ENCODE assay signal across 19 mouse cellular contexts in the genomic region with DNA sequence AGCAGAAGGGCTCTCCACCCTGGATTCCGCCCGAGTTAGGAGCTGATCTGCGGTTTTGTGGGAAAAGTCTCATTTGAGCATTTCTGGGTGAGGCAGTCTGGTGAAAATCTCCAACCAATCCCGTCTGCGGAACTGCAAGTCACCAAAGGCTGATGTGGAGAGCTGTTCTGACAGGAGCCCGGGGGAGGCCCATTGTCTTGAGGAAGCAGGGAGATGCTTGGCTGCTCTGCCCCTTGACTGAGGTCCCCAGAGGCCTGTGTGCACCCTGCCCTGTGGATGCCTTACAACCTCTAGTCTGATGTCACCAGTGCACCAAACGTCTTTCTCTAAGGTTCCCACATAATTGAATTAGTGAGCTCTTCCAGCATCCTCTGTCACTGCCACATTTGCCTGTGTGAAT. TPM values are rescaled to one million over a fixed set of nuclear protein-coding genes. Genes with fewer than 3 reads are reported as not detected.
A peak's percentile ranks its signal among the peaks of the same experiment; 100 is the strongest.
DNase-seq lines count a peak whose midpoint lies in the region; ATAC-seq and TF ChIP-seq lines count a peak whose summit lies in the region.
"Had no signal": no experiment of that assay in that cellular context is flagged by ENCODE, and none has a peak within 500 bp of the region (broad histone marks: within the 10 kb centered on the region; RNA-seq: fewer than 3 reads in every experiment).

No protein-coding gene starts in this region.

- DNase-seq in kidney, postnatal 14 days = no peak
- DNase-seq in midbrain, embryonic 14.5 days = peak; percentile 11
- no peak for DNase-seq in midbrain, postnatal 0 days (ENCODE audit: low spot score)
- no peak for DNase-seq in liver, embryonic 11.5 days (ENCODE audit: low spot score)
- DNase-seq: adrenal gland, postnatal 14 days; cerebellum, adult 18-20 months; cerebellum, adult 9-11 months; gastrocnemius, postnatal 10 days; heart, adult 2 months had no signal

- H3K9me3 ChIP-seq in kidney, embryonic 16.5 days (ENCODE audit: low read length) = no peaks in the 10 kb centered on the region
- no peaks in the 10 kb centered on the region for H3K9me3 ChIP-seq in midbrain, embryonic 14.5 days (ENCODE audit: control insufficient read depth, low read length)
- H3K9me3 ChIP-seq in midbrain, postnatal 0 days (ENCODE audit: low read length) = no peaks in the 10 kb centered on the region
- no peaks in the 10 kb centered on the region for H3K9me3 ChIP-seq in midbrain, embryonic 16.5 days (replicated peaks; ENCODE audit: control insufficient read depth, low read length, poor library complexity, severe bottlenecking)
- H3K9me3 ChIP-seq in liver, embryonic 11.5 days (ENCODE audit: control insufficient read depth, low read length) = no peaks in the 10 kb centered on the region
- no peaks in the 10 kb centered on the region for H3K9me3 ChIP-seq in forebrain, embryonic 12.5 days
- H3K9me3 ChIP-seq: heart, embryonic 12.5 days; hindbrain, embryonic 10.5 days had no signal

- no peak for TF ChIP-seq CTCF in midbrain, postnatal 0 days (IDR thresholded peaks at IDR 0.05)

- no peak overlapping the region for H3K27ac ChIP-seq in kidney, embryonic 16.5 days (ENCODE audit: low read length)
- H3K27ac ChIP-seq in midbrain, embryonic 14.5 days (replicated peaks; ENCODE audit: low read depth, low read length) = no peak overlapping the region
- no peak overlapping the region for H3K27ac ChIP-seq in midbrain, postnatal 0 days (ENCODE audit: low read depth, low read length)
- peak overlapping the region; percentile 28; the same call in 1 of the 2 replicates for H3K27ac ChIP-seq in midbrain, embryonic 16.5 days (ENCODE audit: low read length)
- no peak overlapping the region for H3K27ac ChIP-seq in liver, embryonic 11.5 days (ENCODE audit: low read depth, low read length)
- no peak overlapping the region for H3K27ac ChIP-seq in forebrain, embryonic 12.5 days
- H3K27ac ChIP-seq: heart, adult 2 months; hindbrain, embryonic 10.5 days; hindbrain, embryonic 14.5 days had no signal

- H3K4me3 ChIP-seq in kidney, embryonic 16.5 days (ENCODE audit: low read length) = no peak overlapping the region
- no peak overlapping the region for H3K4me3 ChIP-seq in midbrain, embryonic 14.5 days (replicated peaks; ENCODE audit: low read depth, low read length)
- H3K4me3 ChIP-seq in midbrain, postnatal 0 days (ENCODE audit: low read depth, low read length) = no peak overlapping the region
- no peak overlapping the region for H3K4me3 ChIP-seq in midbrain, embryonic 16.5 days (ENCODE audit: low read depth, low read length)
- no peak overlapping the region for H3K4me3 ChIP-seq in liver, embryonic 11.5 days (ENCODE audit: low read depth, low read length)
- H3K4me3 ChIP-seq in forebrain, embryonic 12.5 days (replicated peaks) = no peak overlapping the region
- H3K4me3 ChIP-seq: heart, adult 2 months; heart, embryonic 12.5 days; hindbrain, embryonic 10.5 days had no signal

- WGBS in kidney, embryonic 16.5 days = 56% methylated on average over 7 of the region's 7 CpGs
- 23% methylated on average over 7 of the region's 7 CpGs for WGBS in midbrain, embryonic 14.5 days
- 24% methylated on average over 7 of the region's 7 CpGs for WGBS in midbrain, postnatal 0 days
- WGBS in midbrain, embryonic 16.5 days = 35% methylated on average over 7 of the region's 7 CpGs
- 75% methylated on average over 7 of the region's 7 CpGs for WGBS in liver, embryonic 11.5 days
- 45% methylated on average over 7 of the region's 7 CpGs for whole genome bisulfite sequencing in forebrain, embryonic 12.5 days

- 0 out of 2 replicates have a peak, but pooled peaks have one; percentile 46 for ATAC-seq in kidney, embryonic 16.5 days (ENCODE audit: low FRiP score, low TSS enrichment)
- ATAC-seq in midbrain, embryonic 14.5 days (ENCODE audit: low FRiP score, low TSS enrichment) = no peak
- no peak for ATAC-seq in midbrain, postnatal 0 days (ENCODE audit: low FRiP score)
- 0 out of 2 replicates have a peak, but pooled peaks have one; percentile 28 for ATAC-seq in midbrain, embryonic 16.5 days
- no peak for ATAC-seq in liver, embryonic 11.5 days (replicated peaks; ENCODE audit: low FRiP score)
- no peak for ATAC-seq in forebrain, embryonic 12.5 days (ENCODE audit: low FRiP score)
- ATAC-seq: activated CD4-positive, CD25-positive, alpha-beta regulatory T cell, adult 4 months; CD4-positive, CD25-positive, alpha-beta regulatory T cell, adult 4 months; forebrain, embryonic 16.5 days; Patski had no signal

- H3K4me1 ChIP-seq in kidney, embryonic 16.5 days (ENCODE audit: insufficient read depth, low read length) = peaks cover 10% of the 10 kb centered on the region; the same call in 1 of the 2 replicates
- 0 out of 2 replicates have a peak, but pooled peaks cover 3% of the 10 kb centered on the region for H3K4me1 ChIP-seq in midbrain, embryonic 14.5 days (ENCODE audit: control insufficient read depth, insufficient read depth, low read length)
- H3K4me1 ChIP-seq in midbrain, postnatal 0 days (ENCODE audit: insufficient read depth, low read length) = no peaks in the 10 kb centered on the region
- 0 out of 2 replicates have a peak, but pooled peaks cover 4% of the 10 kb centered on the region for H3K4me1 ChIP-seq in midbrain, embryonic 16.5 days (ENCODE audit: control insufficient read depth, insufficient read depth, low read length)
- no peaks in the 10 kb centered on the region for H3K4me1 ChIP-seq in liver, embryonic 11.5 days (replicated peaks; ENCODE audit: control insufficient read depth, insufficient read depth, low read length)
- H3K4me1 ChIP-seq in forebrain, embryonic 12.5 days = peaks cover 5% of the 10 kb centered on the region; the same call in 1 of the 2 replicates
- H3K4me1 ChIP-seq: heart, embryonic 12.5 days had no signal

- H3K4me2 ChIP-seq in kidney, embryonic 16.5 days (replicated peaks; ENCODE audit: low read depth, low read length) = no peak overlapping the region
- no peak overlapping the region for H3K4me2 ChIP-seq in midbrain, embryonic 14.5 days (ENCODE audit: low read length)
- H3K4me2 ChIP-seq in midbrain, postnatal 0 days (ENCODE audit: low read depth, low read length, poor library complexity, severe bottlenecking) = no peak overlapping the region
- H3K4me2 ChIP-seq in midbrain, embryonic 16.5 days (ENCODE audit: low read length) = no peak overlapping the region
- no peak overlapping the region for H3K4me2 ChIP-seq in liver, embryonic 11.5 days
- no peak overlapping the region for H3K4me2 ChIP-seq in forebrain, embryonic 12.5 days
- H3K4me2 ChIP-seq: heart, embryonic 12.5 days; hindbrain, embryonic 14.5 days had no signal

- H3K36me3 ChIP-seq in kidney, embryonic 16.5 days (ENCODE audit: insufficient read depth, low read length) = no peaks in the 10 kb centered on the region
- no peaks in the 10 kb centered on the region for H3K36me3 ChIP-seq in midbrain, embryonic 14.5 days (ENCODE audit: control insufficient read depth, insufficient read depth, low read length)
- no peaks in the 10 kb centered on the region for H3K36me3 ChIP-seq in midbrain, postnatal 0 days (ENCODE audit: insufficient read depth, low read length)
- no peaks in the 10 kb centered on the region for H3K36me3 ChIP-seq in midbrain, embryonic 16.5 days (ENCODE audit: control insufficient read depth, insufficient read depth, low read length)
- H3K36me3 ChIP-seq in liver, embryonic 11.5 days (ENCODE audit: control insufficient read depth, insufficient read depth, low read length) = no peaks in the 10 kb centered on the region
- H3K36me3 ChIP-seq in forebrain, embryonic 12.5 days (replicated peaks) = no peaks in the 10 kb centered on the region
- H3K36me3 ChIP-seq: heart, embryonic 12.5 days; hindbrain, embryonic 10.5 days had no signal

- H3K9ac ChIP-seq in kidney, embryonic 16.5 days (replicated peaks; ENCODE audit: low read length) = no peak overlapping the region
- H3K9ac ChIP-seq in midbrain, embryonic 14.5 days (replicated peaks; ENCODE audit: low read length) = no peak overlapping the region
- no peak overlapping the region for H3K9ac ChIP-seq in midbrain, postnatal 0 days (replicated peaks; ENCODE audit: low read length, poor library complexity, severe bottlenecking)
- H3K9ac ChIP-seq in midbrain, embryonic 16.5 days (ENCODE audit: low read depth, low read length) = no peak overlapping the region
- no peak overlapping the region for H3K9ac ChIP-seq in liver, embryonic 11.5 days (ENCODE audit: low read depth, low read length)
- no peak overlapping the region for H3K9ac ChIP-seq in forebrain, embryonic 12.5 days
- H3K9ac ChIP-seq: heart, embryonic 12.5 days; hindbrain, embryonic 14.5 days had no signal

- no peaks in the 10 kb centered on the region for H3K27me3 ChIP-seq in kidney, embryonic 16.5 days (ENCODE audit: insufficient read depth, low read length)
- H3K27me3 ChIP-seq in midbrain, embryonic 14.5 days (ENCODE audit: control insufficient read depth, insufficient read depth, low read length) = no peaks in the 10 kb centered on the region
- H3K27me3 ChIP-seq in midbrain, postnatal 0 days (ENCODE audit: insufficient read depth, low read length) = no peaks in the 10 kb centered on the region
- no peaks in the 10 kb centered on the region for H3K27me3 ChIP-seq in midbrain, embryonic 16.5 days (ENCODE audit: control insufficient read depth, insufficient read depth, low read depth, low read length)
- H3K27me3 ChIP-seq in liver, embryonic 11.5 days (replicated peaks; ENCODE audit: control insufficient read depth, insufficient read depth, low read length) = no peaks in the 10 kb centered on the region
- no peaks in the 10 kb centered on the region for H3K27me3 ChIP-seq in forebrain, embryonic 12.5 days
- H3K27me3 ChIP-seq: heart, embryonic 12.5 days; Patski had no signal

RNA-seq across cellular contexts. Expression of a gene that starts 49.0 kb away (rescaled TPM):
- 80.5 and 84.7 TPM in 2 replicates for polyA plus RNA-seq in kidney, embryonic 16.5 days (2015; fragmentation: Nextera tagmentation; extraction: Ambion mirVana)
- 34.4 and 37.9 TPM in 2 replicates for polyA plus RNA-seq in midbrain, embryonic 14.5 days (2014; fragmentation: Nextera tagmentation; extraction: Ambion mirVana)
- 24.0 and 28.8 TPM in 2 replicates for total RNA-seq in midbrain, postnatal 0 days (2014; rRNA removed)
- 29.5 and 30.5 TPM in 2 replicates for polyA plus RNA-seq in midbrain, postnatal 0 days (2015; fragmentation: Nextera tagmentation; extraction: Ambion mirVana)
- 32.3 and 32.5 TPM in 2 replicates for polyA plus RNA-seq in midbrain, embryonic 16.5 days (2015; fragmentation: Nextera tagmentation; extraction: Ambion mirVana)
- polyA plus RNA-seq in liver, embryonic 11.5 days (2014; fragmentation: Nextera tagmentation; extraction: Ambion mirVana) = 48.0 and 55.0 TPM in 2 replicates
- 52.3 and 54.4 TPM in 2 replicates for polyA plus RNA-seq in forebrain, embryonic 12.5 days (2016; fragmentation: Nextera tagmentation; extraction: Ambion mirVana)

Comparison
In these comparisons a context has a peak if more than half of its experiments do, and no peak if none do; other contexts are left out.
1. ATAC-seq: peak in kidney, embryonic 16.5 days (single experiment) and midbrain, embryonic 16.5 days (single experiment); none in midbrain, embryonic 14.5 days (single experiment), midbrain, postnatal 0 days (single experiment), liver, embryonic 11.5 days (single experiment) and forebrain, embryonic 12.5 days (single experiment).